Mouse (Mus musculus): ENCODE data around the gene Psg16.
"Not testable (repeated sequence)": the region's sequence is repeated elsewhere in the genome, so short reads cannot be mapped to it uniquely, and the experiment has no call there.

The Psg16 gene

DNA sequence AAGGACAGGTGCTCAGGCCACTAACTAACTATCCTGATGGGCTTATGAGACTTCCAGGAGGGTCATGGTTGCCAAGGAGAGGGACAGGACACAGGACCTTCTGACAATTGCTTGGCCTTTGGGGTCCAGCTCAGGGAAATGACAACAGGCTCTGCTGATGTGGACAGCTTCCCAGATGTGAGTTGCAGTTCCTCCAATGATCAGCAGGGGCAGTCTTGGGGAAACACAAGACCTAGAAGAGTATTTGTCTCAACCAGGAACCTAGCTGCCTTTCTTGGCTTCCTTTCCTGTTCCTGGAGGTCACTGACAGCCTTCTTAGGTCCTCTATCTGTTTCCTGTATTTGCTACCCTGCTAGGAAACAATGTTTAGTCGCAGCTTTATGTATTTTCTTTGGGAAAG lies 17.4 kb downstream of the Psg16 start:
- DNase-seq (ENCODE audit: low spot score), result no peak

DNA sequence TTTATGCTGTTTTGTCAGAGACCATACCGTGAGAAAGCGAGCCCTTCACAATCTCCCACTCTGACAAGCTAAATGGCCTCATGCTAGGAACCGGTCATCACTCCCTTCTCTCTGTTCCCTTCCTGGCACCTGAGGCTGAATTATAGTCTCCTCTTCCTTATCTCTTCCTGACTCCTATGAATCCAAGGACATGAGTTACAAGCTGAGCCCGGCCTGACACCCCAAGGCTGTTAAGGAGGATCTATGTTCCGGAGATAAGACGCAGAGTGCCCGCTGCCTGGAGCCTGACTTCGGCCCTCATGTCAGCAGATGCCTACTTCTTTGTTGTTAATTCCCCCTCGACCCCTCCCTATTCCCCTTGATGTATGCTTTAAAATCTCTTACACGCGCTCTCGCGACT lies 27.8 kb downstream of the Psg16 start:
- DNase-seq (ENCODE audit: low spot score), result not testable (repeated sequence)

DNA sequence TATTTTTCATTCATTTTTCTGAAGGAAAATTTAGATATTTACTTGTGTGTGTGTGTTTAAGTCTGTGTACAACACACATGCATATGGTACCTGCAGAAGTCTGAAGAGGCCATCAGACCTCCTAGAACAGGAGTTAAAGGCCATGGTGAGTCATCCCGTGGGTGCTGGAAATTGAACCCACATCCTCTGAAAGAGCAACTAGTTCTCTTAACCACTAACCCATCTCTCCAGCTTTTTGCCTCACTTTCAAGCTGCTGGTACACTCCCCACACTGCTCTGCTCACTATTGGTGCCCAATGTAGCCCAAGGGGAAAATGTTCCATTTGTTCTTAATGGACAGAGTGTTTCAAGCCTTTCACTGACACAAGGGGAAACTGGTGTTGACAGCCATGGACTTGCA lies 61.5 kb downstream of the Psg16 start:
- no peak for DNase-seq (ENCODE audit: low spot score)

DNA sequence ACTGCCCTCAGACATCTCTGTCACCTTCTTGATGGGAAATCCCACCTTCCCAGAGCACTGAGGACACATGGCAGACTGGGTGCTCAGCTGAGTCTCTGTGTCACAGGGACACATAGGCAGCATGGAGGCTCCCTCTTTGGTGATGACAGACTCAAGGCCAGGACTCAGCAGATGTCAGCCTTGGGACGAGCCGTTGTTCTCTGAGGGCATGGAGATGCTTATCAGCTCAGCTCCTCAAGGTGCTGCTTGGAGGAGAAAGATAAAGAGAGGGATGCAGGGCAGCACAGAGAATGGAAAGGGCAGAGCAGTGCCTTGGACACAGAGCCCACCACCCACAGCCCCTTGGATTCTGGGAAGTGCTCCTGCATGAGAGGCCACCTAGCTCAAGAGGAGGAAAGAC lies 76.1 kb downstream of the Psg16 start, which contains the start of gene Ceacam3:
Ceacam3 (plus strand) TSS at position 352 of the 400 bp plus-strand sequence.
- DNase-seq (ENCODE audit: low spot score), result no peak

DNA sequence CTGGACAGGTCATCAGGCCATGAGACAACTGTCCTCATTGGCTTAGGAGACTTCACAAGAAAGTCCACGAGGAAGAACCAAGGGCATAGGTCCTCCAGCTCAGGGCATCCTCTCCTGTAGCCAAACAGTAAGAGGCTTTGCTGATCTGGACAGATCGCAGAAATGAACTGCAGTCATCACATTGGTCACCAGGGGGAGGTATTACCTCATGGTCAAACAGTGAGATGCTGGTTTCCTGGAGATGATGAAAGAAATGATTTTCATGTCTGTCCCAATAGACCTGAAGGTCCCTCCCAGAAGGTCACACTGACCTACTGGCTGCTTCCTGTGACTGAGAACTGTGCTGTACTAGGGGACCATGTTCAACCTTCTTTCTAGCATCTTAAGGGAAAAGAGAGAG lies 81.8 kb downstream of the Psg16 start:
- DNase-seq (ENCODE audit: low spot score), result peak; percentile 16

DNA sequence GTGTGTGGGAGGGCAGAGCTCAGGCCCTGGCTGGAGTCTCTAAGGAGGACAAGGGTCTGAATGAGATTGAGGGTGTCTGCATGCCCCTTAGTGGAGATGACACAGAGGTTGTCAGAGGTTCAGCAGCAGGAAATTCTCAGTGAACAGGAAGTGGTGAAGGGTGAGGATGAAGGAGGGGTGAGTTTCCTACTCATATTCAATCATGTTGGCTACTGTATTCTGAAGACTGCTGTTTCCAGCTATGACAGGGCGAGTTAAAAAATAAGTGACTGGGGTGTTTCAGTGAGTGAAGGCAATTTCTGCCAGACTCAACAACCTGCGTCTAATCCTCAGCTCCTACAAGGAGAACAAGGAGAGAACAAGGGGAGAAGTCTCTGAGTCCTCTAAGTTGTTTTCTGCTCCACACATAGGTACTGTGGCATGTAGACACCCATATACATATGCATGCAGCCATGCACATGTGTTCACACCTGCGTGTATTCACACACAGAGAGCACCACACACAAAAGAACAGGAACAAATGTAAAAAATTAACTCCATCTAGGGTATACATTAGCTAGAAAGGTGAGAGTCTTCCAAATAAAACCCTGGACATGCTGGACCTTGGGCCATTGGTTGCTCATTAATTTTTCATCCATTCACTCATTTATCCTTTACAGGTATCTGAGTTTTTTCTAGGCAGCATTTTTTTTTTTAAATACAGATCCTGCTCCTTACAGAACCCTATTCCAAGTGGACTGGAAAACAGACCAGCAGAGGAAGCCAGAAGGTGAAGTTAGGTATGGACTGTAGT lies 83.2 kb downstream of the Psg16 start:
- no peak for DNase-seq (ENCODE audit: low spot score)

DNA sequence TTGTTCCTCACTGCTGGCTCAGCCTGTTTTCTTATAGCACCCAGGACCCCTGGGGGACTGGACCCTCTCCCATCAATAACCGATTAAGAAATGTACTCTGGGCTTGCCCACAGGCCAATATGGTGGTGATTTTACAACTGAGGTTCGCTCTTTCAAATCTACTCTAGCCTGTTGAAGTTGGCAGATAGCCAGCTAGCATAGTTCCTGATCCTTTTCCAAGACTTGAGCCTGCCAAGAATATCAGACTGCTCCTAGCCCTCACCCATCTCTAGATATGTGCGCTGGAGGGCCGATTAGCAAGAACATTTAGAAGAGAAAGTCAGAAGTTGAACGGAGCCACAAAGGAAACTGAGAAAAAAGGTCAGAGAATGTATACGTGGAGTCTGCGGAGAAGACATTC lies 85.2 kb downstream of the Psg16 start:
- no peak for DNase-seq (ENCODE audit: low spot score)

DNA sequence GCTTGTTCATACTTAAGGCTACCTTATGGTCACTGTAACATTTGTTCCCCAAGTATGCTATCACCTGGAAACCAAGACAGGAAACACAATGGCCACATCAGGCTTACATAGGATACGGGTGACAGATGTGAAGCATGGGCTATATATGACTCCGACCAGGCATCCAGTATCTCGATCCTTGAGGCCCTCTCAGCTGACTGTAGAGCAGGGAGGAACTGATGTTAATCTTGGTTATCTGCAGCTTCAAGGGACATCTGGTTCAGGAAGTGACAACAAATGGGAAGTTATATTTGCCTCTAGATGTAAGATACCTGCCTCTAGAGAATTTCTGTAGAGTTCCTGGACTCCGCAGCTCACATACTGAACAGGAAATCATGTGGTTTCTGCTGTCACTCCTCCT lies 98.0 kb downstream of the Psg16 start:
- no peak for DNase-seq (ENCODE audit: low spot score)
